Mouse (Mus musculus) gonadal fat pad, adult 2 months (tissue): ENCODE measurements around the gene Usp48. TPM values are rescaled to one million over a fixed set of nuclear protein-coding genes. Genes with fewer than 3 reads are reported as not detected.

ENCODE experiments used
- DNase-seq: peaks from one replicate; pipeline ENCODE4 v3.0.0-alpha.2; 2012; ENCODE audit warnings: low read depth
- polyA plus RNA-seq: library from polyadenylated mRNA; depleted of rRNA; stranded (reverse); fragments of >200 nt; gene quantifications from 2 replicates; pipeline ENCODE4 v1.2.3, GENCODE M21; 2012

Gene Usp48
- polyA plus RNA-seq, 1 experiment, result 70.7 TPM

DNA sequence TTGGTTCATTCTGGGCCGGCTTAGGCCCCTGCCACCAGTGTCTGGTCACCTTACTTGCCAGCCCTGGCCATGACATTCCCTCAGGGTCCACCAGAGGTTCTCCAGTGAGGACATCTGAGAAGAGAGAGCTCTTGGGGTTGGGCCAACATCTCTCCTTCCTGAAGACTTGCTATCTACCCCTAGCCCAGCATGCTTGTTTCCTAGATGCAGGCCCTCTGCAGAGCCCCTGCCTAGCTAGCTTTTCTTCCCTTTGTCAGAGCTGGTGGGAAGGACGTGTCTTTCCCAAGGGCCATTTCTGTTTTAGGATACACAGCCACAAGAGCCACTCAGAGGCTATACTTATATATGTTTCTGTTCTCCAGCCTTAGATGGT lies 67.5 kb downstream of the Usp48 start:
- no peak for DNase-seq

DNA sequence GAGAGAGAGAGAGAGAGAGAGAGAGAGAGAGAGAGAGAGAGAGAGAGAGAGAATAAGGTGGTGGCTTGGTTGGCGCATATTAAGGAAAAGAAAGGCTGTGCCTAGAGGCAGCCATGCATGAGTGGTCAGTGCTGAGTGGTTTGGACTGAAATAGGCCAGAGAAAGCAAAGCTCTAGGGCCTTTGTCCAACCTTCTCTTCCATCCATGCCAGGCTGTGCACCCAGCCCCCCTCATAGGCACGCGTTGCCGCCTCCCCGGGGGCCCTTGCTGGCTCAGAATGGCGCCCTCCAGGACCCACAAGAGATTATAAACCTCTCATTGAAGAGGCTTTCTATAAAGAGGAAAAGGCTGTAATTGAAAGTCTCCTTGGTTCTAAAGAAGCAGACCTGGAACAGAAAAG lies 68.0 kb downstream of the Usp48 start:
- no peak for DNase-seq

DNA sequence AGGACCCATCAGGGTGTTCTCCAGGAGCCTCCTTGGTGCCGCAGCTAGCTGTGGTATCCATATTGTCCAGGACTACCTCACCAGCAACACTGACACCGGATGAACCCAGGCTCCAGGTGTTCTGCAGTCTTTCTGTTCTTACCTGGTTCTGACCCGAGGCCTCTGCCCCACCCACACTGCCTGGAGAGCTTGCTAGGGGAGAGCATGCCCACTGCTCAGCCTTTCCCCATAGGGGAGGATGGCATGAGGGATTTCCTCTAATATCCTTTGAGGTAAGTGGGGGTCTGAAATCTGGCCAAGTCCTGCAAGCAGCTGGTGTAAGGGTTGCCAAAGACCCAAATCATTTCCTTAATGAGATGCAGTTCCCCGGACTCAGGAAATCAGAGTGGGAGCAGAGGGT lies 69.9 kb downstream of the Usp48 start:
- DNase-seq, result no peak

DNA sequence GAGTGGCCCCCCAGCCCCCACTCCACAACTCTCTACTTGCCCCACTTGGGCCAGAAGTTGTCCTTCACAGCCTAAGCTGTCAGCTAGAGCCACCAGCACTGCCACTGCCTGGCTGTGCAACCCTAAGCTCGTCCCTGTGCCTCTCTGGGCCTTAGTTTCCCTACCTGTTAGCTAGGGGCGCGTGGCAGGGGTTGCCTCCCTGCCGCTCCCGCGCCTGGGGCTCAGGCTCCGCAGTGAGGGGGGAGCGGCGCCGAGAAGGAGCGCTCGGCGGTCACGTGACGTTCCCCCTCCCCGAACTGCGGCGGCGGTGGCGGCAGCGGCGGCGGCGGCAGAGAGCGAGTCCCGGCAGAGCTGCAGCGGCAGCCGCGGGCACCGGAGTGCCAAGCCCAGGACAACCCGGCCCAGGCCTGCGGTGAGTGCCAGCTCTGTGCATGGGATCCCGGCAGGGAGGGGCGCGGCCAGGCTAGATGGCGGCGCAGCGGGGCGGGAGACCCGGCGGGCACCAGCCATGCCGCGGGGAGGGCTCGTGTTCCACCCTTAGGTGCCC lies 71.0 kb downstream of the Usp48 start, which contains the start of gene Rap1gap:
Gene Rap1gap, plus strand, starts transcription at position 294 of the 547 bp plus-strand sequence.
- no peak for DNase-seq

DNA sequence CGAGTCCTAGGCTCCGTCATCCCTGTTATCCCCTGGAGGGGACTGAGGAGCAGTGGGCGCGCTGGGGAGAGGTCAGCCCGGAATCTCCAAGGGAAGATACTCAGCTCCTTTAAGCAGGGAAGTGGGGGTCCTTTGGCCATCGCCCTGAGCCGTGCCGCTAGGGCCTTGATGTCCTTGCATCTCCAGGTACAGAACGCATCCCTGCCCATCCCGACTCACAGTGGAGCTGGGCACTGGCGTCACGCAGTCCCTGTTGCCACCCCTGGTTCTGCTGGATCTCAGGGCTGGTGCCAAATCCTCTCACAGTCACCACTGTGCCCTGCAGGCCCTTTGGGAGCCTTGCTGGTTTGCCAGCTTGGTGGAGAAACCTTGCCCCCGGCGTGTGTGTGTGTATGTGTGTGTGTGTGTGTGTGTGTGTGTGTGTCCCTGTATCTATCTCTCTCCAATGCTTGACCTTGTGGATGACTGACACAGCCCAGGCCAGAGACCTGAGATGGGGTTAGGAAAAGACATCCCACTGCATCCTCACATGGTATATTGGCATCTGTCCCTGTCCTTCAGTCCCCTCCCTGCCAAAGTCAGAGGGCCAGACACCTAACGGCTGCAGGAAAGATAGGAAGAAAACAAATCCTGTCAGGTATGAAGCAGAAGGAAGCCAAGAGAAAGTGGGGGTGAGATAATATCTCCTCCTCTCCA lies 71.6 kb downstream of the Usp48 start:
- no peak for DNase-seq

DNA sequence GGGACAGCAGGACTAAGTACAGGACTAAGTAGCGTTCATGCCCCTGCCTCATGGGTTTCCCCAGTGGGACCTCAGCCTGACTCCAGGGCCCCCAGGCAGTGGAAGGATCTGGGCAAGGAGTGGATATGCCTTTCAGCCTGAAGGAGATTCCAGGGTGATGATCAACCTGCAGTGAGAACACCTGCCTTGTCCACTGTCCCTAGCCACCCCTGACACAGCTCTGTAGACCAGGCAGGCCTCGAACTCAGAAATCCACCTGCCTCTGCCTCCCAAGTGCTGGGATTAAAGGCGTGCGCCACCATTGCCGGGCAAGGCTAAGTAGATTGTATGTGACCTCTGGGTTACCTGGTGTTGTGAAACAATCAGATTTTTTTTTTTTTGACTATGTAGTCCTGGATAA lies 72.2 kb downstream of the Usp48 start:
- DNase-seq, result no peak

DNA sequence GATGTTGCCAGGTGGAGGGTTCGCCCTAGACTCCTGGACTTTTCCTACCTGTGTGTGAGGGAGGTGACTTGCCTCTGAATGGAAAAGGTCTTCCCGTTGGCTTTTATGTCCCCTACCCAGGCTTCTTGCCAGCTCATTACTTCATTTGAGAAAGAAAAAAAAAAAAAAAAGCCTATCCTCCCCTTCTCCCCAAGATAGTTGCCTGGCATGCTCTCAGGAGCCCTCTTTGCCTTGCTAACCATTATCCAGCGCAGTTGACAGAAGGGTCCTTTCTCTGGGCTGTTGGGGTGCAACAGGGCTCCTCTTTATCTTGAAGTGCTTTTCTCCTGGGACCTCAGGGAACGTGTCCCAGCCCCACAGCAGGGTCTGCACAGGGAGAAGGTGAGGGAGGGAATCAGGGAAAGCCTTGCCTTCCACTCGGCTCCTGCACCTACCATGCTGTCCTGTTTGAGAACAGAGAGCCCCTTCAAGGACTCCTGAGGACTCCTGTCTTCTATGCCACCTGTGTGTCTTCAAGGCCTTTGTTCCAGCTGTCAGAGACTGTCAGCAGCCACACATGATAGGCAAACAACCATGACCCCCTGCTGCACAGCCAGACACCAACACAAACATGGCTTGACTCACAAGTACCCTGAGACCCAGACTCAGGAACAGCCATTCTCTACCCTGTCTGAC lies 72.9 kb downstream of the Usp48 start:
- no peak for DNase-seq

DNA sequence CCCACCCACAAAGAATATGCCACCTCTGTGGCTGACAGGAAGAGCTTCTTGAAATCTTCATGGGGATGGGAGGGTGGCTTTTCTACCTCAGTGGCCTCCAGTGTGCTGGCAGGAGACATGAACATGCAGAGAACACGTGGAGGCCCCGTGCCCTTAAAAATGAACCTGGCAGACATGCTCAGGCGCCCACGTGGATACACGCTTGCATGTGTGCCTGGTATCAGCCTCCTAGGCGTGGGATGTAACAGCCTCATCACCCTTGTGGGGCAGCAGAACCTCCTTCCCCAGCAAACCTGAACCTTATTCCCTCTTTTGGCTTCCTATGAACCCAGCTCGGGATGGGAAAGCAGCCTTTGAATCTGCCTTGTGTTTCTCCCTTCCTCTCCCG lies 73.4 kb downstream of the Usp48 start:
- DNase-seq, result no peak

DNA sequence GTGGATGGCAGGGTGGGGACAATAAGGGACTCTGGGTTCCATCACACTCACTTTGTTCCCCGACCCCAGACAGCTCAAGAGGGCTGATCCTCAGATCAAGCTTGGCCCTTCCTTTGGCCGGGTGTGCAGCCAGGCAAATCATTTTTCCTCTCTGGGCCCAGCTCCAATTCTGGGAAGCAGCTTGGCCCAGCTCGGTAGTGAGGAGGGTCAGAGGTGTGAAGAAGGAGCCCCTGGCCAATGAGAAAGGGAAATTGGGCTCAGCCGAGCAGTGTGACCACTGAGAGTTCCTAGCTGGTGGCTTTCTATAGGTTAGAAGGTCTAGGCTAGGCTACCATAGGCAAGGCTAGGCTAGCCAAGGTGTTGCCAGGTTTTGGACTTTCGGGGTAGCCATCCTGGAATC lies 74.2 kb downstream of the Usp48 start:
- no peak for DNase-seq

DNA sequence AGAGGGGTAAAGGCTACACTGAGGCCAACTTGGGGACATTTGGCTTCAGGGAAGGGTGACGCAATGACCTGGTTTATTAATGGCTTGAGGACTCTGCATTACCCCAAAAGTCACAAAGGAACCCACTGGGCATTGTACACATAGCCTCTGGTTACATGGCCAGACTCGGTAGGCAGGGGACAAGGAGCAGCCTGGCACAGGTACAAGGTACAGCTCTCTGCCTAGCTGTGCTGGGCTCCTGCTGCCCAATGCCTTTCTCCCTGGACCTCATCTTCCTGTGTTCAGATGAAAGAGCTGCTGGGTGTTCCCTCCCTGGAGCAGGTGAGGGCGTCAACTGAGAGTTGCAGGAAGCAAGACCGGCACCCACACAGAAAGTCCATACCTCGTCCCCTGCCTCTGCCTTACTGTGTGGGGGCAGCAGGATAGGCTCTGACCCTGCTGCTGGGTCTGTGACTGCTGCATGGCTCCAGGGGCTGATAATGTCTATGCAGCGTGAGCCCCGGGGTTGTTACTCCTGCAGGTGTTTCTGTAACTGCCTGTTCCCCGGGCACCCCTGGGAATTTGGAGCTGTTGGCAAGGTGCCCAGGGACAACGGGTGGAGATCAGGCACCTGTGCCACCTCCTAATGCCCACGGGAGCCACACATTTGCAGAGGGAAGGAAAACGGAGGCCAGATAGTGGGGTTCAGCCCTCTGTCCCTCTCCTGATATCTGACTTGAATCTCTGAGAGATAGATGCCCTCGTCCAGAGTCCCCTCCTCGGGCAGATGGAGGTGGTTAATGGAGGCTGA lies 78.4 kb downstream of the Usp48 start:
- DNase-seq, result no peak

DNA sequence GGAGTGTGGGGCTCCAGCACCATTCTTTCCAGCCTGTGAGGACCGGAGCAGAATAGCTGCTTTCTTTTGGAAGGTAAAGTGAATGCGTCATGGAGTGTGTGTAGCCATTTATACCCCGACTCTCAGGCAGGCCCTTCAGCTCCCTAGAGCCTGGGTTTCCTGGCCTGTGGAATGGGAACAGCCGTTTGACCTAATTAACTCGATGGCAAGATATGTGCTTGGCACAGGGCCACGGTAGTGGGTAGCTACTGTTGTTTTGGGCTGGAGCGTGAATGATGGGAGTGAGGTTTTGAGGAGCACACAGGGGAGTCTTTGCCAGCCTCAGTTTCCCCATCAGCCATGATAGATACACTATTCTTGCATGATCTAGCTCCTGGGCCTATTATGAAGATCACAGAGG lies 82.0 kb downstream of the Usp48 start:
- DNase-seq, result no peak

DNA sequence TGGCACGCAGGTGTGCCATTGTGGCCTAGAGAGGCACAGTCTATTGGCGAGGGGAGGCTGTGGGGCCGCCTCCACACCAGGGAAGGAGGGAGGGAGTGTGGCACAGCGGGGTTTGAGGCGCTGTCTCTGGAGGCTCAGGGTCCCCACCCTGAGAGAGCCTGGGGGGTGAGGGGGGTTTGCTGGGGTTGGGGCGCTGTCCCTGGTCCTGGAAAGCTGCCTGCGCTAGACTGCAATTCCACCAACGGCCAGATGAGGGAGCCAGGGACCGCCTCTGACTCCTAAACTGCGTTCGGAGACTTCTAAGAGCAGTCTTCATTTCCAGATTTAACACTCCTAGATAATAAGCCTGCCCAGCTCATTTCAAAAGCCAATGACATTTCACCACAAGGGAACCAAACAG lies 82.5 kb downstream of the Usp48 start:
- DNase-seq, result no peak

DNA sequence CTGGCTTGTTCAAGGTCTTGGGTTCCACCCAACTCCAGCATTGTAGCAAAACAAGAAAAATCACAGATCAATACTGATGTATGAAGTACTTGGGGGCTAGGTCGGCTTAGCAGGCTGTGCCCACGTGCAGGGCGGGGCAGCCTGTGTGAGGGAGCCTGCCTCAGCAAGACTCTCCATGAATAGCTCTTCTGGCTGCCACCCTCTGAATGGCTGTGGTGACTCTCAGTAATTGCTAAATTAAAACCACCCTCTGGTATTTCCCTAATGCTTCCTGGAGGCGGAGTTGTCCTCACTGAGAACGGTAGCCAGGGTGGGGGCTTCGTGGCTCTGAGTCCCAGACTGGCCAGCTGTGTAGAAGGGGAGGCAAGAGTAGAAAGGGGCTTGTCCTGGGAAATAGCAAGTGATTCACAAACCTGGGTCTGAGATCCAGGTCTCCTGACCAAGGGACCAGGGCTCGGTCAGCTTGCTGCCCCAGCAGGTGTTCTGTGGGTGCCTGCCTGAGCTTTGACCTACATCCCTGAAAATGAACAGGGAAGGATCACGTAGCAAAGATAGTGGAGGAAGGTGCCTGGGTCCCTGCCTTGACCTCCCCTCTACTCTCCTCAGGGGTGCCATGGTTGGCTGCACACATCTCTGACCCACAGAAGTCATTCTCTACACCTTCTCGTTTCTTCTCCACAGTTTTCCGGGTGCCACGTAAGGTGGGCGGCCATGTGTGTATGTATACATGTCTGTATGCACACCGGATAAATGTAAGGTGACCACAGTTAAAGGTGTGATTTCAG lies 83.3 kb downstream of the Usp48 start:
- DNase-seq, result no peak

DNA sequence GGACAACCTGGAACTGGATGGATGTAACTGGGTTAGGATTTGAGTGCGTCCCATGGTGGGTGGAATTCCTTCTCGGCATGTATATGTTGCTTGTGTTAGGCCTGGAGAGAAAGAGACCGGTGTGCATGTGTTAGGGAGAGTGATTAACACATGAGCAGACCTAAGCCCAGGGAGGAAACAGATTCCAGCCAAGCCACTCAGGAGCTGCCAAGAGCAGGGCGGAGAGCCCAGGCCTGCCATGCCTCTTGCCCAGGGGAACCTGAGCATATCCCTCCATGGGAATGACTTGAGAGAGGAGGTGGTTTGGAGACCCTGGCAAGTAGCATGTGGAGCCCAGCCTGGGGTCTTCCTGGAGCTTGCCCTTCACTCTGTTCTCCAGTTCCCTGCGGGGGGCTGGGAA lies 84.4 kb downstream of the Usp48 start:
- no peak for DNase-seq

DNA sequence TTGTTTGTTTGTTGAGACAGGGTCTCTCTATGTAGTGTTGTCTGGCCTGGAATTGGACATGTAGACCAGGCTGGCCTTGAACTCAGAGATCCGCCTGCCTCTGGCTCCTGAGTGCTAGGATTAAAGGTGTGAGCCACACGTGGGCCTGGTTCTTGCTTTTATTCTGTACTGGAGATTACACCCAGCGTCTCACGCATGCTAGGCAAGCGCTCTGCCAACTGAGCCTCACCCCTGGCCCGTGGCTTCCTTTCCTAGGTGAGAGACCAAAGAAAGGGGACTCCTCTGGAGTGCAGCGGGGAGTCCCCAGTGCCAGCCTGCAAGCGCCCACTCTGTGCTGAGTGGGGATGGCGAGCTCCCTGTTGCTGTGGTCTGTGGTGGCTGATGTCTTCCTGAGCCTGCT lies 85.0 kb downstream of the Usp48 start:
- no peak for DNase-seq

DNA sequence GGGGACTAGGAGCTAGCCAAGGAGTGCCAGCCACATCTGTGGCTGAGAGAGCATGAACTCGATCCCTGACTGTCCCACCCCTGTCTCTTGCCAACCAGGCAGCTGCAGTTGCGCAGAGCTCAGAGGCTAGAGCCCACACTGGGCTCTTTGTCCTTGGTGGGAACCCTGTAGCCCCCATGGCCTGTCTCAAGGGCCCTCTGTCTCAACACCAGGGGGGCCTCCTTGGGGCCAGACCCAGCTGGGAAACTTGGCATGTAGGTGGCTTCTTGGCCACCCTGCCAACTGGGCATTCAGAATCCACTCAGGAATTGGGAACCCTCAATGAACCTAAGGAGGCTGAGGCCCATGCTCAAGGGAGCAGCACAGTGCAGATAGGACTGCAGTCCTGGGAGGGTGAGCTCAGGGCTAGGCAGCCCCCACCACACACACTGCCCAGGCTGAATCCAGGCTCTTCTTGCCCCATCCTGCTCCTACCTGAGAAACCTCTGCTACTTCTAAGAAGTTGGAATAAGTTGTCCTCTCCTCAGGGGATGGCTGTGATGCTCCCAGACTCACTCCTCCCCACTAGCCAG lies 86.5 kb downstream of the Usp48 start:
- no peak for DNase-seq

DNA sequence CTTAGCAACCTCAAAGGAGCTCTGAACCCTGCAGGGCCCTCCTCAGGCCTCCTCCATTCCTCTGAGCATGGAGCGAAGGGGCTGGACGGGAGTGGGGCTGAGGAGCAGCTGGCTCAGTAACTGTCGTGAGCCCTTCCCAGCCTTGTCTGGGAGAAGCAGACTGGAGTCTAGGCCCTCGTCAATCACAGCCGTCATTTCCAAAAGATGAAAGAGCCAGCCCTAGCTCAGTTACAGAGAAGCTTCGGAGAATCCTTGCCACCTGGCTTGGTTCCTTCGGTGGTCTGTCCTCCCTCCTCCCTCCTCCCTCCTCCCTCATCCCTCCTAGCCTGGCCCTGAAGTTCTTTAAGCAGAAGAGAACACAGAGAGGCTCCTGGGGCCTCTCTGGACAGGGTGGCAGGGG lies 87.2 kb downstream of the Usp48 start:
- no peak for DNase-seq

DNA sequence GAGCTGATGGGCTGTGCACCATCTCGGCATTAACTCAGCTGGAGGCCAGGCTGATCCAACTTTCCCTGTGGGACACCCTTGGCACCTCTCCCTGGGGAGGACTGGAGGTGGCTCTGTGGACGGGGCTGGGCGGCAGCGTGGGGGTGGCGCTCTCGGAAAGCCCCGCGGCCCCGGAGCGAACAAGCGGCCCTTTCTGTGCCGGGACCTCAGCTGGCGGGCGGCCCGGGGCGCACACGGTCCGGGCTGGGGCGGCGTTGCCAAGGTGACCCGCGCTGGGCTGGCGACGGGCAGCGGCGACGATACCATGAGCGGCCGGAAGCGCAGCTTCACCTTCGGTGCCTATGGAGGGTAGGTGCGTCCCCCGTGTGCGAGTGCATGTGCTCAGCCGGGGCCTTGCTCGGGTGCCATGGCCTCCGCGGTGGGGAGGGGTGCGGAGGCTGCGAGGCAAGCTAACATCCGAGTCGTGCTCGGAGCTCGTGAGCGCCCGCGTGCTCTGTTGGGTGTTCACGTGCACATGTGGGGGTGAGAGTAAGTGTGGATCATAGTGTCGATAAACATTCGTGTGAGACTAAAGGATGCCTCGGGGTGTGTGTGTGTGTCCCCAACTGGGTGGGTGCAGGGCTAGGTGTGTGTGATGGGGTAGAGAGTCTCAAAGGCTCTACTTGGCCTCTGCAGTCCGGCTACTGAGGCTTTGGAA lies 88.0 kb downstream of the Usp48 start:
- DNase-seq, result no peak

DNA sequence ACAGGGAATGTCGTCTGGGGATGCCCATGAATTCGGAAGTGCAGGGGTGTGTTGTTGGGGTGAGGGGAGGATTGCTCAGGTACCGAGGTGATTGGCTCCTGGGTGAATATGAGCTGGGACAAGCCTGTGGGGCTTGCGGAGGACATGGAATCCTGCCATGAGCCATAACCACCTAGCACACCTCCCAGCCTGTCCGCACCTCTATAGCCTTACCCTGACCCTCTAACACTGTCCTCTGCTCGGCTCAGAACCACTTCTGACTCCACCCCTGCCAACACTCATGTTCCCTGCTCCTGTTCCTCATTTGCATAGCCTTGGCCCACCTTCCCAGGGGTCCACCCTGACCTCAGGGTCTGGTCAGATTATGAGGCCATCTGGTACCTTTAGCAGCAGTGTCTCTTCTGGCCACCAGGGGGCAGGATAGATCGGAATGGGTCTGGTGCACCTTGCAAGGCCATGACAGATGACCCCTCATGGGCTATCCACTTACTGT lies 89.5 kb downstream of the Usp48 start:
- no peak for DNase-seq

DNA sequence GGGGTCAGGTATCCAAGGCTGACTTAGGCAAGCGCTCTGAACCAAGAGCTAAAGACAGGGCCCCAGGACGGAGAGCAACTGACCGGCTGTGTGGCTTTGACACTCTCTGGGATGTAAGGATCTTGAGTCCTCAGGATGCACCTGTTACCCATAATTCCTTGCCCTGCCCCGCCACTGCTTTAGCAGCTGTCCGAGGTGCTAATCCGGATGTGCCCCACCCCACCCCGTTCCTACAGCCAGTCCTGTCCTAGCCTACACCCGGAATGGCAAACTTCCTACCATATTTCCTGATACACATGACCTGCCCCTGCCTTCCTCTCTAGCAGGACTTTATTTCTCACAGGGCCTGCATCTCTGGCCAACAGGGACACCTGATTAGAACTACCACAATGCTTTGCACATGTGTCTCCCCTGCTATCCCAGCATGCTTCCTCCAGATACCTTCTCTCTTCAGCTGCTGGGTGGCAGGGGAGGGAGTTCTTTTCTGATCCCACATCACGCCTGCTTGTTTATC lies 91.3 kb downstream of the Usp48 start:
- DNase-seq, result no peak

DNA sequence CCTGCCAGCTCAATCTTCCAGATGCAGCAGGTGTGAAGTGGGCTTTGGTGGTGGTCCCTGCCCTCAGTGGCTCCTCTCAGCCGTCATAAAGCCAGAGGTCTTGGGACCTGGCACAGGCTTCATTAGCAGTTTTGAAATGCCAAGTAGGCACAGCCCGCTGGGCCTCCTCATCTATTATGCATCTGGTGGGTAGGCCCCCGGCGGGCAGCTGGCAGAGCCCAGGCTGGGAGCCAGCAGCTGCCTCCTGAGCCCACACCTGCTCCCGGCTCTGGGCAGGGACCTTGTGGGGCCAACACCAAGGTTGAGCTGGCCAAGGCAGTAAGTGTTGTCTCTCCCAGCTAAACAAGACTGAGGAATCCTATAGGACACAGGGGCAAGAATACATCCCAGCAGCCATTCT lies 92.7 kb downstream of the Usp48 start:
- DNase-seq, result no peak
